Mouse (Mus musculus) thymus, postnatal 25 days (tissue): ENCODE data around the gene Lrrc4.

Source experiments
- DNase-seq: peaks from one replicate; pipeline ENCODE4 v3.0.0; 2022

The Lrrc4 gene

DNA sequence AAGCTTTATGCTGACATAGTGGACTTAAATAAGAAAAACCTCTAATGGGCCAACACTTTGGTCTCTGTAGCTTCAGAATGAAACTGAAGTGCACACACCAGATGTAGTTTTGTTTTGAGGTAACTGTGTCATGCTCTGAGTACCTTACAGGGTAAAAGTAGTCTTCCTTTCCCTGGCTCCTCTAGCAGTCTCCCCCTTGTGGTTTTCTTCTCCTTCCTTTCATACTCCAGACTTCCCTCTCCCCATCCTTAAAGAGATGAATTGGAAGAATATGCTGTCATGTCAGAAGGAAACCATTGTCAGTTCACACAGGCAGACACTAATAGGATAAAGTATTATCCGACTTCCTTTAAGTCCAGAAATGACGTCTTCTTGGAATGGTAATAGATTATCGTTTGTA lies 9.3 kb downstream of the Lrrc4 start:
- no peak for DNase-seq

DNA sequence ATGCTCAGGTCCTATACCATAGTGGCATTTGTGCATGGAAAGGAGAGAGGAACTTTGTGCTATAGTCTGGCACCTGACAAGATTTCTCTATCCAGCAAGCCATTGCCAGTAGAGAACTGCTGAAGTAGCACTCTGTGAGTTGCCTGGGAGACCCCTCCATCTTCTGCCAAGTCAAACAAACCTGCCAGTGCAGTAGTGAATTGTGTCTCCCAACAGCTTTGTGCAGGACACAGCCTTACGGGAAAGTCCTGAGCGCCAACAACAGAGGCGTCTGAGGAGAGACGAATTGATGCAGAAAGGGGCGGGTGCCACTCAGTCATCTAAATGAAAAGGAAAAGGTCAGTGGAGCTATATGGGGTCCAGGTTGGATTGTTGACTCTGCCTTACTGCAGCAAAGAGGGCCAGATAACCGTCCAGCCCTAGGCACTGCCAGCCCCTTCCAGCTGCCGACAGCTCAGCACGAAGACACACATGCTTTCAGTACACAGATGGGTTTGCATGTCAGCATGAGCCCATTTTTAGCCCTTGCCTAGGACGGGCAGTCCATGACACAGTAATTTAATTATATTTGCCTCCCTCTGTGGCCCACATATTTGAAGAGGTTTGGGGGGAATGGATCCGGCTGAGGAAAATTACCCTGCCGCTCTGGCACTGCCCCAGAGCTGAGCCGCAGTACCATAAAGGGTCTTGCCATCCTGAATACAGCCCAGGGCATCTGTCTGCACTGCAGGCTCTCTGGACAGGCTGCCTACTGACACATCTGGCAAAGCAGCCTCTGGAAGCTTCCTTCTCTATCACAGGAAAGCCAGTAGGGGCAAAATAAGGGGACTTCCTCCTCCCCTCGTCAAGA lies 11.8 kb downstream of the Lrrc4 start:
- DNase-seq, result no peak

DNA sequence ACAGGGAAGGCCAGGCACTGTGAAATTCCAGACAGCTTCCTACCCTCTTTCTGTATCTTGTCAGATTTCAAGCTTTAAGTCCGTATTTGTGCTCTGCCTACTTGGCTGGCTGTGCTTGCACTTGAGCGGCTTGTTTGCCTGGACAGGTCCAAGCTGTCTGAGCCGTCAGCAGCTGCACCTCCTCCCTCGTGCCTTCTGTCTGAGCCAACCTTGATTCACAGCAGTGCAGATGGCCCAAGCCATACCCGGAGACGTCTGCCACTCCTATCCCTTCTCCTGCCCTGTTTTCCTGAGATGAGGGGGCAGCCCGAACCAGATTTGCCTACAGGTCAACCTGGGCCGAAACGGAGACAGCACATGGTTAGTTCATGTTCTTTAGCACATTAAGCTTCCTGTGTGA lies 14.5 kb downstream of the Lrrc4 start:
- DNase-seq, result no peak

DNA sequence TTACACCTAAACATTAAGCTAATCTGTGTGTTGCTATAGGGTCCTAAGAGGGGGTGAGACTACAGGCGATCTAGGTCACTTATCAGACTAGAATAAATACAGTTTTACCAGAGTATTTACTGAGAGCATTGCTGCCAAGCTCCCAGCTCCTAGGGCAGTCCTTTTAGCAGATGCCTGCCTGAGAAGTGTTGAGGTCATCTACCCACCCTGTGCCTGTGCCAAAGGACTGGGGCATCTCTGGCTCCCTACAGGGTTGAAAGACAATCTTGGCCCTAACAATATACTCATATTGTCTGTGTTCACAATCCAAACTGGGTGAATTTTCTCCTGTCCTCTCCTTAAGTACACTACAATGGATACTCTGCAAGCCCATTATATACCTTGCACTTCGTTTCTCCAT lies 16.7 kb downstream of the Lrrc4 start:
- no peak for DNase-seq

DNA sequence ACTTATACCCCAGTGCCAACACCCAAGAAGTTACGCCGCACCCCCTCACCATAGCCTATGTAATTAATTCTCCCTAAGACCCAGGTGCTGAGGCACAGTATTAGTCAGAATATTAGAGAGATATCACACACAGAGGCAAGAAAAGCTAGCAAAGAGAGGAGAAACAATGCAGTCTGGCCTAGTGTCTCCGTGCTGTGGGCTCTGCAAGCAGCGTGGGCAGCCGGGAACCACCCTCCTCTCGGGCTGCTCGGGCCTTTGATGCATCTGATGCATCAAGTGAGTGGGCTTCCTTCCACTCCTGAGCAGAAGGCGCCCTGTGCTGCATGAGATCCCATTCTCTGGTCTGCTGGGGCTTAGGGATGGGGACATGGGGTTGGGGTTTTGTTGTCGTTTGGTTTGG lies 18.5 kb downstream of the Lrrc4 start:
- DNase-seq, result no peak

DNA sequence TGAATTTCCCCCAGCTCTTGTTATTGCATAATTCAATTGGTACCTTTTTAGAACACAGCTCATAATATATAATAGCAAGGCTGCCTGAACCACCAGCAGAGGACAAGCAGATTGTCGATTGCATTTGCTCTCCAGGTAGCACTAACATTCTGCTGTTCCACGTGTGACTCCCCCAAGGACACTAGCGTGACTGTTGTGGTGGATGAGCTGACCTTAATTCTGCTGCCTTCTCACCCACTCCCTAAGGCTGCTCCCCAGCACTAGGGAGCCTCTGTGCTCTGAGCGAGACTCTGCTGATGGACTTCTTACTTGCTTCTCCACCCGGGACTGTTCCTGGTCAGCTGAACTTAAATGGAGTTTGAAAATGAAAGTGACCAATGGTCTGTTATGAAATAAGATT lies 26.8 kb downstream of the Lrrc4 start:
- no peak for DNase-seq

DNA sequence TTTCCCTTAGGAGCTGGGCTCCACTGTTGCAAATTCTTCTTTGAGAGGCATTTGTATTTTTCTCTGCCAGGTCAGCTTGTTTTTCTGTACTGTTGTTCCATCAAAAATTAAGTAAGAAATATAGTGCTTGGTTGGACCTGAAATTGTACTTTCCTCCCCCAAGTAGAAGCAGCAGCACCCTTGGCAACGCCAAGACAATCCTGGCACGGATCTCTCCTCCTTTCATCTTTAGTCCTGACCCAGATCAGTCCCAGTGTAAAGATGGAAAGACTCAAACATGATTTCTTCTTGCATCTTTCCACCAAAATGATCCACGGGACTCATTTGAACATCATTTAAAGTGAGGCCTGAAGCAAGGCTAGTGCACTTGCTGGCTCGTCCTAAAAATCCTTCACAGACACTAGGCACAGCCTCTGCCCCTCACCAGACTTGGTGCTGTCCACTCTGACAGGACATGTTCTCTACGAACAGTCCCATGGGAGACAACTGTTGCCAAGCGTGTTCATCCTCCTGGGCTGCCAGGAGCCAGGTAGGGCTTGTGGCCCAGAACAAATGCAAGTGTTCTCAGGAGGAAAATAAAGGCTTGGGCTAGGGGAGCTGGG lies 27.8 kb downstream of the Lrrc4 start:
- no peak for DNase-seq

DNA sequence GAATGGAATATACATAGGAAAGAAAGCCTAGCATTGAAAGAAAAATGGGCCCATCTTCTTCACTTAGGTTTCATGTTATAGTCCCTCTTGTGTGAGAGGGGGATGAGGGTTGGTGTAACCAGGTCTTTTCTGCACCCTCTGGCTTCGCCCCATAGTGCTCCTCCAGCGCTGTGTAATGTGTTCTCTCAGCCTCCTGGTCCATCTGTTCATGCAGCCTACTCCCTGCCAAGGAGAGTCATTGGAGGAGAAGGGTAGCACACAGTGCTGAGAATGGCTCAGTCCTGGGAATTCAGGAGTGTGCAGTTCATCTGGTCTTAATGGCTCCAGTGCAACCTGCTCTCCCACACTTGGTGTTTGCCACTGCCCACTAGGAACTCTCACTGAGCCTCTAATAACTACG lies 30.6 kb downstream of the Lrrc4 start:
- DNase-seq, result no peak

DNA sequence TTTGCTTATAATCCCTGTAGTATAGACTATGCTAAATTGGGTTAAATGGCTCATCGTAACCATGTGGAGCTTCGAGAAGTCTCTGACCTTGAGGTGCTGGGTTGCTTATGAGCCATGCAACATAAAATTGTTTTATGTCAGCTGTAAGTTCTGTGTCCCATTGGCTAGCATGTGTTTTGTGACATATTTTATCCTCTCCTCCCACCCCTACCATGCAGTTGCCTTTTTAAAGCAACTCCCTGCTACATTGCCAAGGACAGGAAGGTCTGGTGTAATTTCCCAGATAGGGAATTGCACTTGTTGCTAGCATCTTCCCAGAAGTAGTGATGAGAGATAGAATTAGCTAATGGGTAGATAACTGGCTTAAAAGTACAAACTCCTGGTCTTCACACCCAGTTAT lies 31.7 kb downstream of the Lrrc4 start:
- no peak for DNase-seq

DNA sequence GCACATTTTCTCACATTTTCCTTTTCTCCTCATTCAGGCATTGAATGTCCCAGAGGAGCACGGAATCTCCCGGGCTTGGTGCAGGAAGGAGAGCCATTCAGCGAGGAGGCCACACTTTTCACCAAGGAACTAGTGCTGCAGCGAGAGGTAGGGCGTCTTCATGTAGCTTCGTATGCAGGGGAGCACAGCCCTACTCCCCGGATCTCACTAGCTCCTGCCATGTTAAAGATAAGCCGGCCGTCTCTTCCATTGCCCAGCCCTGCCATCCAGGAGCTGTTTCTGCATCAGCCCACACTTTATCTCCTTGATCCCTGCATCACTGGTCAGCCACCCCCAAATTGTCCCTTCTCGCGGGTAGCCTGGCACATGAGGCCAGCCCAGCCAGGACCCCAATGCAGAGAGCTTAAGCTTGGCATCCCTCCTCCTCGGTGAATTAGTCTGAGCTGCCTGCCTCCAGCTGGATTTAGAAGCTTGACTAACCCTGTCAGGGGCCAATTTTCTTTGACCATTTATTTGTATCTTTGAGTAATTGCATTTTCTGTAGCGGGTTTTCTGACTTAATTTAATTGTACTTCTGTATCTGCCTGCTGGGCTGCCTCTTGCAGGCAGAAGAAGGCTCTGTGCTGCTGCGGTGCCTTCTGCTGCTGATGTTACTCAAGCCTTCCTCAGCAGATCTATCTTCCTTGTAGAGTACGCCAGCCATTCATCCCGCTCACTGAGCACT lies 35.6 kb downstream of the Lrrc4 start:
- no peak for DNase-seq

DNA sequence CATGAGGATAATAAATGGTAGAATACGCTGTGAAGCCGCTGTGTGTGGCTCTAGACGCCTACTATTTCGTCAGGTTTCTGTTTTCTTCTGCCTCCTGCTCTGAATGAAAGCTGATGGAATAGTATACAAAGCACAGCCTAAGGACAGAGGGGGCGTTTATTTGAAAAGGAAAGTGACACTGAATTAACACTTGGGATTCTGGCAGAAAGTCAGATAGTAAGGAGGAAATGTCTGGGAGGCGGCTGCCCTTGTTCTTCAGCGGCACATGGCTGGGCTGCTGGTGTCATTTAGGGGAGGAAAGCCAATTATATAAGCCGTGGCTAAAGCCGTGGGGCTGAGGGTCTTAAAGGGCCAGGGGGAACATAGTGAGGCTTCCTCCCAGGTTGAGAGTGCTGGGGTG lies 36.2 kb downstream of the Lrrc4 start:
- DNase-seq, result no peak

DNA sequence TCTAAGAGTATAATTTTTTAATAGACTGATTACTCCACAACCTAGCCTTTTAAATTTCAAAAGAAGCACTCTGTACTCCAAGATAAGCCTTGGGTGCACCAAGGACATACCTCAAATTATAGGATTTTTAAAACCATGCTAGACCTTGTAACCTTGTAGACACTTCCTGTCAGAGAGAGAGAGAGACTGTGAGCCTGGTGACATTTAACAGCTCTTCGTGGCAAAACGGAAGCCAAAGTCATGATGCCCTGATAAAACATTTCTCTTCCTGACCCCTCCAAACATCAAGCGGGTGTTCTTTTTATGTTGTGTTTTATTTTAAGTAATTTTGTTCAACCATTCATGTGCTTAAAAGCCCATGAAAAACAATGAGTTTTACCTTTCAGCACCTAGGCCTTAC lies 39.7 kb downstream of the Lrrc4 start:
- DNase-seq, result peak; percentile 3

DNA sequence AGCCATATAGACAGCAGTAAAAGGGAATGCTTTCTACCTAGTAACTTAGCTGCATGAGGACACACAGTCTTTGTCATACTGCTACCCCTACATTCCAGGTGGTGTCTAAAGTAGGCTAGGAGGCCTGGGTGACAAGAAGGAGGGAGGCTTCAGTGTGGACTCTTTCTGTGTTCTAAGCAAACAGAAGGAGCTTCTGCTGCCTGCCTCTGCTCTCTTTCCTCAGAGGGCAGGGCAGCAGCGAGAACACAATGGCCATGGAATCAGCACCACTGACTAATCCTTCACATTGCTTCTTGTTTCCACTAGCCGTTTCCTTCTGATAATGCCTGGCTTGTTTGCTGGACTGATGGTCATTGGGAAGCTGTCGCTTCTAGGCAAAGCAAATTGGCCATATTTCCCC lies 40.4 kb downstream of the Lrrc4 start:
- no peak for DNase-seq

DNA sequence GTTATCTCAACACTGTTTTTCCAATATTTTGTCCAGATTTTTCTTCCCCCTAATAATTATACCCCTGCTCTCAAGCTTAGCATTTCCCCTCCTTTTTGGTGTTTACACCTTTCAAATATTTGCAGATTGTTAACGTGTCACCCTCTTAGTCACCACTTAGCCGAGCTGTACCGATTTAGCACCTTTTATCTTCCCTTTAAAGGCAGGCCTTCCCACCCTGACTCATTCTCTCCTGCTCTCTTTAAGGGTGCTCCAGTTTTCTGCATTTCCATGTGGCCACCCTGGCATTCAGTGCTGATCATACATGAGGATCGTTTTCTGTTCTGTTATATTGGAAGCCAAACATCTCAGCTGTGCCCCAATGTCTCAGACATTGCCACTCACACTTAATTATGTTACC lies 41.9 kb downstream of the Lrrc4 start:
- no peak for DNase-seq

DNA sequence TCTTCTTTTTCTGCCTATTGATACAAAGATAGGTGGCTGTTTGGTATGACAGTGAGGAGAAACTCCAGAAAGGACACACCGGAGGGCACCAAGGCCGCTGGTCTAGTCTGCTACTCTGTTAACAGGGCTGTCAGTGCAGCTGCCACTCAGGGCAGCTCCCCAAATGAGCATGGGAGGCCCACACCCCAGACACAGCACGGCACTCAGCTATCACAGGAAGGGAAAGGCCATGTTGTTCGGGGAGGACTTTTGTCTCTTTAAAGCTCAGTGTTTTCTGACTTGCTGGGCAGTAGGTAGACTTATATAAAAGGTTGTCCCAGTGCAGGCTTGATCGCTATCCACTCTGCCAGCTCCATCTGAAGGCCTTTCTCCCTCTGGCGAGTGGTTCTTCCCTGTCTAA lies 44.4 kb downstream of the Lrrc4 start:
- no peak for DNase-seq

DNA sequence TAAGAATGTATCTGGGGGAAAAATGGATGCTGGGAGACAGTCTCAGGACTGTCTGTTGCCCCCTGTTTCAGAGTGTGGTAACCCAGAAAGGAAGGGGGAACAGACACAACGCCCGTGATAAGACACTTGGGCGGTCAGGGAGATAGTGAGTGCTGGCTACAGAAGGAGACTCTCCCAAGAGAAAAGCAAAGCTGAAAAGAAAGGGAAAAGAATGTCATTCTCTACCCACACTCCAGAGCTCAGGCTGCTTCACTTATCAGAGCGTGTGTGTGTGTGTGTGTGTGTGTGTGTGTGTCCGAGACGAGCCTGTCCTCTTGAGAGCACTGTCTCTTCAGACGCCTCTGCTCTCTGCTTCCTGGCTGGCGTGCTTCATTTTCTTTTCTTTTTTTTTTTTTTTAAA lies 45.8 kb downstream of the Lrrc4 start:
- DNase-seq, result no peak

DNA sequence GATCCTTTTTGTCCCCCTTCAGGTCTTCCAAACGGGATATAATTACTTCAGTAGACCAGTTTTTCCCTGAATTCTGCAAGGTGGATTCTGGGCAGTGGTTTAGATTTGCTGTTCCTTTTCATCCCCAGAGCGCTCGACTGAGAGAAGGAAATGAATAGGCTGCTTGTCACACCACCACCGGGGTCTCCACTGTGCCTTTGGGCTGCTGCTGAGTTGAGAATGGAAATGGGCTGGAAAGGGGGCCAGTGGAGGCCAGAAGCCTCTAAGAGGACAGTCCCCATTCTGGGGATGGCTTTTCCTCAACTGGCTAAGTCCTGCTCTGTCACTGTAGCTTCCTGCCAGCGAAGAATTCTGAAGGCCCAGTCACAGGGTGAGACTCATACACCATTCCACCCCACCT lies 47.6 kb downstream of the Lrrc4 start:
- DNase-seq, result no peak

DNA sequence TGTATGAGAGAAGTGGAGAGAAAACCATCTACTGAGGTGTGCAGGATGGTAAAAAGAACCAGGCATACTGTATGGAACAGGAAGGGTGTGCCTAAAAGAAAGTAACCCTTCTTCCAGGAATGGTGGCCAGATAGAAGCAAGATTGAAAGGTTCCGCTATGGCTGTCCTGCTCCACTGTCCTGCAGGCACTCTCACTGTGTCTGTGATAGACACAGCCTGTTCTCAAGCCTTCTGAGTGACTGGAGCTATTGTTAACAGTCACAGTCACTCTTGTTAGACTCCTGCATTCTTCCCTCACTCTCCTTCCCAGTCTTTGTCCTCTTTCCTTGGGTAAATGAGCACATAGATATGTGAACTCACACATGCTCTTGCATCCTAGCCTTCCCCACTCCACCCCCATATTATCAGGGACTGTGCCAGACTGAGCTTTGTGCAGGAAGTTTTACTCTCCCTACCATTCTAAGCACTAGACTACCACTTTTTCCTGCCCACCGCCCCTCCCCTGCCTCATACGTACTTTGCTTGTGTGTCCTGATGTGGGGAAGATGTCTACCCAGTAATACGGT lies 48.4 kb downstream of the Lrrc4 start:
- no peak for DNase-seq

DNA sequence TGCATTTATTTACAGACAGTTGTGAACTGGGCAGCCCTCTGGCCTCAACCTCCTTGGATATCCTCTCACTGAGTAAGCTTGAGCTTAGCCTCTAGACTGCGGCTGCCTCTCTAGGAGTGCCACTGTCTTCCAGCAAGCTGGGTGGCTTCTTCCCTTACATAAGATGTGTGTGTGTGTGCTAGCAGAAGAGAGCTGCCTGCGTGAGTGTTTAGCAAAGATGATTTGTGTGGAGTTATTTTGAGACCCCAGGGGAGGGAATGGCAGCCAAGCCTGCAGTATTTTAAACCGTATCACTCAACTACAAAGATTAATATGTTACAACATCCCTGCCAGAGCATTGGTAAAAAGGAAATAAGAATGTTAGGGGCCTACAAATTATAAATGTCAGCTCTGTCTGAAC lies 49.9 kb downstream of the Lrrc4 start:
- DNase-seq, result no peak

DNA sequence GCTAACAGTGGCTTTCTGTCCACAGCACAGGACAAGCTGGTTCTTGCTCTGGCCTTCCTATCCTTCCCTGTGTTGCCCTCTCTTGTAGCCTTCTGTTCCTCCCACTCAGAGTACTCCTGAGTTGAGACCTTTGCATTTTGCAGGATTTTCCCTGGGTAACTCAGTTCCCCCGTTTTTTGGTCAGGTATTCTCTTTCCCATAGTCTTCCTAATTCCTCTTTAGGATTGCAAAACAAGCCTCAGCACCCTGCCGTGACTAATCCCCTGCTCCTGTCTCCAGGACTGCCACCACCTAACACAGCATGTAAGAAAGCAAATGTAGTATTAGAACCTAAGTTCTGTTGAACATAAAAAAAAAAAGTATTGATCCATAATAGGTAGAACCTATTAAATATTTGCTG lies 60.2 kb downstream of the Lrrc4 start:
- DNase-seq, result no peak

DNA sequence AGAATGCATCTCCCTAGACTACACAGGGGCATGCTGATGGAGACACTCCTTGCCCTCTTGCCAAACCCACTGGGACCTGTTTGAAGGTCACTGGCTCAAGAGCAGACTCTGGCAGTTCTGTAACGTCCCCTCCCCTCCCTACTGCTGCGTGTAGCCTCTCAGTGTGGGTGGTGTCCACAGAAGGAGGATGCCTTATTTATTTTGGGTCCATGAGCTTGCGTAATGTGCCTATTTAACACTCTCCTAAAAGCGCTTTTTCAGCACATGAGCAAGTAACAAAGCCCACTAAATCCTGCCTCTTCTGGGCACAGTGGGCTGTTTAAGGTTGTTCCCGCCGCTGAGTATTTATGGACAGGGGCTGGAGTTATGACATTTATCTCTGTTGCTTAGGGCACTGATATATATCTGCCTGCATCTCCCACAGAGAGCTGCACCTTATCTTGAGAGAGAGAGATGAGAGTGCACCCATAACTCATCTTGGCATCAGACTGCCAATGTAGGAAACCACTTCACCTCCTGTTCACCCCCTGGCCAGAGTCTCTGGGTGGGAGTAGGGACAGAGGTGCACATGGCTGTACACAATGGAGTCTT lies 63.6 kb downstream of the Lrrc4 start:
- DNase-seq, result no peak

DNA sequence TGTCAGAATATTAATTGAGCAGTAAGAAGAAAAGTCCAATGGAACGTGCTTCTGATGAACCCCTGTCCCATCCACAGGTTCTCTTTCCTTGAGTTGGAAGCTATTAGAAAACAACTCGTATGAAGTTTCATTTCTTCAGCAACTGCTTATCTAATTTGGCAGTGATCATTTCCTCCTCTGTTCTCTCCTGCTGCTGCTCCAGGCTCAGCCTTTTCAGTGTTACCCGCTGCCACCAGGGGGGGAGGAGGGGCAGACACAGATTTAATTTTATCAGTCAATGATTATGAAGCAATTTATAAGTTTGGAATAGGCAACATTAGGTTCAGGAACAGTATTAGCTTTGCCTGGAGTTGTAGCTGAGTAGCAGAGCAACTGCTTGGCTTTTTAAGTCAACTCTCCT lies 64.9 kb downstream of the Lrrc4 start:
- no peak for DNase-seq

DNA sequence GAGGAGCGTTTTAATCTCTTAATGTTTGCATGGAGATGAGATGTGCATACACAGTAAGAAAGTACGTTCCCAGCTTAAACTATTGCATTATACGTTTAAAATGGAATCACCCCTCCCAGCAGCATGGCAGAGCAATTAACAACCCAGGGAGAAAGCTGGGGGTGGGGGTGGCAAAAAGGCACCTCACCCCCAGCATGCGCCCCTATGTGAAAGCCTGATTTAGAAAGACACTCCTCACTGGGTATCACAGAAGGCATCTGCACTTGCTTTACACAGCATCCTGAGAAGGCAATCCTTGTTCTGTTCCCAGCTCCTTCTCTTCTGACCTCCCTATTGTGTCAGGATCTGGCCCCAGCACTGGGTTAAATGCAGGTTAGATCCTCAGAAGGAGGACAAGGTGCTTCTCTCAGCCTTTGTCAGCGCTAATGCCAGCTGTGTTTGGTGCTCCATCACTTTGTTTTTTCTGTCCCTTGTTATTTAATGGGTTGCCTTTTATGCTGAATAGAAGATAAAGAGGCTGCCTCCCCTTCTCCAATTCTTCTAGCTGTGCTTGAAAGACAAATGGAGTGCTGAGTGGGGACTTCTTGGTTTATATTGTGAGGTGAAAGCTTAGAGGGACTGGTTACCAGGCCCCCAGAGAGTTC lies 69.3 kb downstream of the Lrrc4 start:
- no peak for DNase-seq
